Comparison of ENCODE assay signal across 34 mouse cellular contexts in the genomic region with DNA sequence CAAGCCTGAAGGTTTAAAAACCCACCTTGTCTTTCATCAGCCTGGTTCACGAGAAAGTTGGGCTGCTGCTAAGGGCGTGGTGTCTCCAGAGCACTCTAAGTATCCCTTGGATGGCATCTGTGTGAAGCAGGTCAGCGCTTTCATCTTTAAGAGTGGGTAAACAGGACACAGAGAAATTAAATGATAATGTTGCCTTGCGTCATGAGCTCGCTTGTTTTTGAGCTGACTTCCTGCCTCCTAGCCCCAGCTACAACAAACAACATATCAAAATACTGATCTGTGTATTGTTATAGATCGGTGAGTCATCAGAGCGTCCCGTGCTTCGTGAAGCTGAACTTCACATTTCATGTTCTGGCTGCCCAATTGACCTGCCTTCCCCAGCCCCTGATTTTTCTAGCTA. TPM values are rescaled to one million over a fixed set of nuclear protein-coding genes. Genes with fewer than 3 reads are reported as not detected.
A peak's percentile ranks its signal among the peaks of the same experiment; 100 is the strongest.
DNase-seq lines count a peak whose midpoint lies in the region; ATAC-seq and TF ChIP-seq lines count a peak whose summit lies in the region.
"Had no signal": no experiment of that assay in that cellular context is flagged by ENCODE, and none has a peak within 500 bp of the region (broad histone marks: within the 10 kb centered on the region; RNA-seq: fewer than 3 reads in every experiment).

No protein-coding gene starts in this region.

- no peaks in the 10 kb centered on the region for H3K9me3 ChIP-seq in lung, postnatal 0 days (ENCODE audit: low read length)
- H3K9me3 ChIP-seq in hindbrain, embryonic 14.5 days (ENCODE audit: control insufficient read depth, low read length): no peaks in the 10 kb centered on the region
- H3K9me3 ChIP-seq: embryonic facial prominence, embryonic 13.5 days; forebrain, embryonic 10.5 days; heart, embryonic 12.5 days; hindbrain, embryonic 15.5 days; intestine, embryonic 15.5 days; kidney, embryonic 15.5 days; limb, embryonic 12.5 days; liver, embryonic 15.5 days; midbrain, embryonic 13.5 days had no signal

- WGBS in lung, postnatal 0 days: 60% methylated on average over 9 of the region's 9 CpGs
- WGBS in hindbrain, embryonic 14.5 days: 84% methylated on average over 9 of the region's 9 CpGs

- no peaks in the 10 kb centered on the region for H3K4me1 ChIP-seq in lung, postnatal 0 days (ENCODE audit: insufficient read depth, low read depth, low read length)
- no peaks in the 10 kb centered on the region for H3K4me1 ChIP-seq in hindbrain, embryonic 14.5 days (replicated peaks; ENCODE audit: control insufficient read depth, insufficient read depth, low read length)
- H3K4me1 ChIP-seq: embryonic facial prominence, embryonic 13.5 days; heart, embryonic 12.5 days; hindbrain, embryonic 15.5 days; intestine, embryonic 15.5 days; limb, embryonic 12.5 days; liver, embryonic 15.5 days; midbrain, embryonic 13.5 days had no signal

- H3K27ac ChIP-seq in lung, postnatal 0 days (ENCODE audit: low read length): no peak overlapping the region
- H3K27ac ChIP-seq in hindbrain, embryonic 14.5 days: no peak overlapping the region
- H3K27ac ChIP-seq: embryonic facial prominence, embryonic 13.5 days; forebrain, embryonic 10.5 days; gastrocnemius, adult 2 months; heart, adult 2 months; hindbrain, embryonic 15.5 days; intestine, embryonic 15.5 days; kidney, embryonic 15.5 days; layer of hippocampus, adult 2 months; left cerebral cortex, adult 2 months; limb, embryonic 12.5 days; liver, embryonic 15.5 days; midbrain, embryonic 13.5 days had no signal

- ATAC-seq in lung, postnatal 0 days: peak; percentile 84
- no peak for ATAC-seq in hindbrain, embryonic 14.5 days (ENCODE audit: low FRiP score)
- ATAC-seq: forebrain, embryonic 16.5 days; intestine, embryonic 15.5 days; midbrain, embryonic 13.5 days had no signal

- H3K9ac ChIP-seq in lung, postnatal 0 days (replicated peaks; ENCODE audit: low read depth): no peak overlapping the region
- no peak overlapping the region for H3K9ac ChIP-seq in hindbrain, embryonic 14.5 days
- H3K9ac ChIP-seq: embryonic facial prominence, embryonic 13.5 days; heart, embryonic 12.5 days; hindbrain, embryonic 15.5 days; intestine, embryonic 15.5 days; kidney, embryonic 15.5 days; limb, embryonic 12.5 days; liver, embryonic 15.5 days; midbrain, embryonic 13.5 days had no signal

- no peak for TF ChIP-seq CTCF in lung, postnatal 0 days (IDR thresholded peaks at IDR 0.05)

- H3K4me2 ChIP-seq in lung, postnatal 0 days (replicated peaks; ENCODE audit: low read depth, low read length): no peak overlapping the region
- no peak overlapping the region for H3K4me2 ChIP-seq in hindbrain, embryonic 14.5 days (replicated peaks)
- H3K4me2 ChIP-seq: embryonic facial prominence, embryonic 13.5 days; heart, embryonic 12.5 days; hindbrain, embryonic 15.5 days; intestine, embryonic 15.5 days; kidney, embryonic 15.5 days; limb, embryonic 12.5 days; liver, embryonic 15.5 days; midbrain, embryonic 13.5 days had no signal

- H3K4me3 ChIP-seq in lung, postnatal 0 days (ENCODE audit: low read depth, low read length): no peak overlapping the region
- no peak overlapping the region for H3K4me3 ChIP-seq in hindbrain, embryonic 14.5 days (replicated peaks; ENCODE audit: low read length)
- H3K4me3 ChIP-seq: embryonic facial prominence, embryonic 13.5 days; forebrain, embryonic 10.5 days; gastrocnemius, adult 2 months; heart, adult 2 months; heart, embryonic 12.5 days; hindbrain, embryonic 15.5 days; intestine, embryonic 15.5 days; kidney, embryonic 15.5 days; layer of hippocampus, adult 2 months; left cerebral cortex, adult 2 months; limb, embryonic 12.5 days; liver, embryonic 15.5 days; midbrain, embryonic 13.5 days had no signal

- no peaks in the 10 kb centered on the region for H3K27me3 ChIP-seq in lung, postnatal 0 days (replicated peaks; ENCODE audit: insufficient read depth, low read length)
- H3K27me3 ChIP-seq in hindbrain, embryonic 14.5 days (ENCODE audit: control insufficient read depth, insufficient read depth, low read length): no peaks in the 10 kb centered on the region
- H3K27me3 ChIP-seq: embryonic facial prominence, embryonic 13.5 days; heart, embryonic 12.5 days; hindbrain, embryonic 15.5 days; intestine, embryonic 15.5 days; kidney, embryonic 15.5 days; limb, embryonic 12.5 days; liver, embryonic 15.5 days; midbrain, embryonic 13.5 days had no signal

- peak; percentile 57 for DNase-seq in lung, postnatal 0 days (ENCODE audit: low spot score)
- no peak for DNase-seq in lung, postnatal 14 days
- peak; percentile 37 for DNase-seq in MN1 (ENCODE audit: low spot score)
- DNase-seq in induced T-regulatory cell, adult 2 months (ENCODE audit: low read depth): peak; percentile 79
- DNase-seq in lung, postnatal 4 days: peak; percentile 9 to 30
- no peak for DNase-seq in hindbrain, embryonic 14.5 days (ENCODE audit: low spot score)
- DNase-seq in cerebellum, adult 9-10 months: no peak
- DNase-seq: adrenal gland, adult 8-10 months; B cell, adult 2 months; cerebellum, adult 8-10 months; gastrocnemius, adult 2 months; gastrocnemius, postnatal 36 days; heart, adult 2 months; kidney, postnatal 36 days; spleen, adult 18-20 months; thymus, adult 18-20 months; thymus, postnatal 25 days had no signal

- H3K36me3 ChIP-seq in lung, postnatal 0 days (ENCODE audit: insufficient read depth, low read length): no peaks in the 10 kb centered on the region
- no peaks in the 10 kb centered on the region for H3K36me3 ChIP-seq in hindbrain, embryonic 14.5 days (replicated peaks; ENCODE audit: control insufficient read depth, insufficient read depth)
- H3K36me3 ChIP-seq: embryonic facial prominence, embryonic 13.5 days; forebrain, embryonic 10.5 days; heart, embryonic 12.5 days; hindbrain, embryonic 15.5 days; intestine, embryonic 15.5 days; kidney, embryonic 15.5 days; limb, embryonic 12.5 days; liver, embryonic 15.5 days; midbrain, embryonic 13.5 days had no signal

- TF ChIP-seq EP300 in lung, postnatal 0 days (IDR thresholded peaks at IDR 0.05): peak; percentile 99

RNA-seq across cellular contexts. Expression of gene Snx13, which starts 25.7 kb away (rescaled TPM):
- polyA plus RNA-seq in lung, postnatal 0 days (2015; fragmentation: Nextera tagmentation; extraction: Ambion mirVana): 36.3 and 39.1 TPM in 2 replicates
- 32.8 and 37.1 TPM in 2 replicates for polyA plus RNA-seq in hindbrain, embryonic 14.5 days (2014; fragmentation: Nextera tagmentation; extraction: Ambion mirVana)

RNA-seq across cellular contexts. Expression of gene Prps1l1, which starts 36.7 kb away (rescaled TPM):
- not detected in 2 replicates for polyA plus RNA-seq in lung, postnatal 0 days (2015; fragmentation: Nextera tagmentation; extraction: Ambion mirVana)
- polyA plus RNA-seq in hindbrain, embryonic 14.5 days (2014; fragmentation: Nextera tagmentation; extraction: Ambion mirVana): not detected in 2 replicates
- polyA plus RNA-seq: embryonic facial prominence, embryonic 13.5 days; forebrain, embryonic 10.5 days; forebrain, embryonic 16.5 days; heart, adult 2 months; heart, embryonic 12.5 days; heart, postnatal 0 days; hindbrain, embryonic 15.5 days; intestine, embryonic 15.5 days; kidney, embryonic 15.5 days; limb, embryonic 12.5 days; liver, adult 2 months; liver, embryonic 15.5 days; lung, embryonic 16.5 days; neural tube, embryonic 14.5 days; stomach, embryonic 16.5 days had no signal

Comparison
In these comparisons a context has a peak if more than half of its experiments do, and no peak if none do; other contexts are left out.
1. DNase-seq: peak in lung, postnatal 0 days (single experiment), MN1 (single experiment), induced T-regulatory cell, adult 2 months (single experiment) and lung, postnatal 4 days (2 of 2); none in lung, postnatal 14 days (single experiment), hindbrain, embryonic 14.5 days (single experiment) and cerebellum, adult 9-10 months (single experiment).